Mouse (Mus musculus): ENCODE measurements around the gene Grhl3. TPM values are rescaled to one million over a fixed set of nuclear protein-coding genes. Genes with fewer than 3 reads are reported as not detected.
A peak's percentile ranks its signal among the peaks of the same experiment; 100 is the strongest.

Gene Grhl3
- total RNA-seq, 2 experiments from 2014 or later = not detected

DNA sequence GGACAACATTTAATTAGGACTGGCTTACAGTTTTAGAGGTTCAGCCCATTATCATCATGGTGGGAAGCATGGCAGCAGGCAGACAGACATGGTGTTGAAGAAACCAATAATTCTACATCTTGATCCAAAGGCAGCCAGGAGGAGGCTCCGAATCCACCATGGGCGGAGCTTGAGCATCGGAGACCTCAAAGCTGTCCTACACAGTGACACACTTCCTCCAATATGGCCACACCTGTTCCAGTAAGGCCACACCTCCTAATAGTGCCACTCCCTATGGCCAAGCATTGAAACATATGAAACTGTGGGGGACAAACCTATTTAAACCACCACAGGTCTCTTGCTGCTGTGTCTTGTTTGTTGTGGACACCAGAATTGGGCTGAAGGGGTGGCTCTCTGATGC, 38.4 kb downstream of the Grhl3 start:
- ATAC-seq (replicated peaks; ENCODE audit: low FRiP score, poor library complexity, severe bottlenecking) = no peak

- no peak for ATAC-seq (replicated peaks; ENCODE audit: low FRiP score, poor library complexity, severe bottlenecking)
These were observed 40.4 kb downstream of the Grhl3 start for GRCm38 (mm10) chr4:135533001-135533400.

DNA sequence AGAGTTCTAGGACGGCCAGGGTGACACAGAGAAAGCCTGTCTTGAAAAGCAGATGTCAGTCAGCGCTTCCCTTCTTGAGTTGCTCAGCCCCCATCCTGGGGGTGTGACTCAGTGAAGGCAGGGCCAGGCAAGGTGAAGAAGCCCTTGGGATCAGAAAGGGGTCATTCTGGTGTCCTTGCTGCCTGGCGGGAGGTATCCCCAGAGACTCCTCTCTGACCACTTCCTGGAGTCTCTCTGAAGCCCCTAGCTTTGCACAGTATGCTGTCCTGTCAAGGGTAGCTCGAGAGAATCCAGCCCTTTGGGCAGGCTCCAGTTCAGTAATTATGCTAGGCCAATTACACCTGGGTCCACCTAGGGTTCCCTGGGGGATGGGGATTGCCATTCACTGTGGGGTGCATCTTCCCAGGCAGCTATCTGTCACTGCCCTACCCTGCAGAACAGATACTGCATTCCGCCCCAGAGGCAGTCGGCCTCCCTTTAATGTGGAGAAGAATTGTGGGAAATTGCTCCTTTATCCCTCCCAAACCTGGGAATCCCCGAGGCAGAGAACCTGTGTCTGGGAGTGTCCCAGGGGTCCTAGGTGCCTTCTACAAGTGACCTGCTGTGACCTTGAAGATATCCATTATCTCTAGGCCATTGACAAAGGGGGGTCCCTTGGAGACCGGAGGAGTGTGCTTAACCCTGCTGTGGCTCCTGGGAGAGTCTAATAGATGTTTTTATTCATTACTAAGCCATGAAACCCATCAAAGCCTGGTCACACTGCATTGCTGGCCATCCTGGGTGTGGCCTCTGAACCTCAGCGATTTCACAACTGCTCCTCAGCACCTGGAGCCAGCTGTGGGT, 41.4 kb downstream of the Grhl3 start:
- no peak for ATAC-seq (replicated peaks; ENCODE audit: low FRiP score, poor library complexity, severe bottlenecking)

DNA sequence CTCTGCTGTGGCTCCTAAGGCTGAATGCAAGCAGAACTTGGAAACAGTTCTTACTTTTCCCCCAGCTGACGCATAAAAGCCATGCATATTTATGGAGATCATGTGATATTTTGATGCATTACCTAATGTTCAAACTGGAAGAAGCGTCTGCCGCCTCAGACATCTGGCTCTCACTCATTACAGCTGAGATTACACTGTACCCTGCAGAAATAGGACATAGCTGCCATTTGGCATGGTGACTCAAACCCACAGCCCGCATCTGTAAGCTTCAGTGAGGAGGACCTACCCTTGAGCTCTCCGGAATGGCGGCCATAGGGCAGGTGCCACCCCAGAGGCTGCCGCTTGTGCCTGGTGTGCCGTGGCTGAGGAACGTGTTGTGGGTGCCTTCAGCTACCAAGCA, 42.2 kb downstream of the Grhl3 start:
- ATAC-seq (replicated peaks; ENCODE audit: low FRiP score, poor library complexity, severe bottlenecking) = no peak

- no peak for ATAC-seq (replicated peaks; ENCODE audit: low FRiP score, poor library complexity, severe bottlenecking)
These were observed 43.2 kb downstream of the Grhl3 start for GRCm38 (mm10) chr4:135530270-135530669.

- no peak for ATAC-seq (replicated peaks; ENCODE audit: low FRiP score, poor library complexity, severe bottlenecking)
These were observed 47.3 kb downstream of the Grhl3 start for GRCm38 (mm10) chr4:135526039-135526710.

DNA sequence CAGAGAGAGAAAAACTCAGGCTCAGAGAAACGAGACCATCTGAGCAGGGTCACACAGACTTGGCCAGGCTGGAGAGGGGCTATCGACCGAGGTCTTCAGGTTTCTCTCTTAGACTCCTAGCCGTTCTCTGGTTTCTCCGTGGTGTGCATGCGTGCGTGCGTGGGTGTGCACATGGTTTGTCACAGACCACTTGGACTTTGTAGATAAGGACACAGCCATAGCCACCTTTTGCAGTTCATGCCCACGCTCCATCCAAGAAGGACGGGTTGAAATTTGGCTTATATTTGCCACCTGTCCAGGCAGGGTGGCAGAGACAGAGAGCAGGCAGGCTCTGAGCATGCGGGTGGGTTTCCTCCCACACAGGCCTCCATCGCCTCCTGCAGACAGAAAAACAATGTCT, 48.4 kb downstream of the Grhl3 start:
- no peak for ATAC-seq (replicated peaks; ENCODE audit: low FRiP score, poor library complexity, severe bottlenecking)

GRCm38 (mm10) chr4:135523939-135524338, 49.5 kb downstream of the Grhl3 start:
- ATAC-seq (replicated peaks; ENCODE audit: low FRiP score, poor library complexity, severe bottlenecking) = no peak

DNA sequence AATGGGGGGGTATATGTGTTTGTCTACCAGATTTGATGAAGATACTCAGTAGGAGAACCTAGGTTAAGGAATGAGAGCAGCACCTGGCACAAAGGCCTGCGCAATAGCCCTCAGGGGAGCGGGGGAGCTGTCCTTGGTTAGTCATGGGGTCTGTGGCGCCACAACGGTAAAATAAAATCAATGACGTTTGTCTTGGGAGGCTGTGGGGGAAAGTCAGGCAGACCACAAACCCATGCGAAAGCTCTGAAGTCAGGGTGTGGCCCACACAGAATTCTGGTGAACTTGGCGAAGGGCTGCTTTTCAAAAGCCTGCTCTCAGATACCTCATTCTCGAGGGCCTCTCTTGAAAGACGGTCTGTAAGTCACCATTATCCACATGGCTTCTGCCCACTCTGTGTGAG, 53.0 kb downstream of the Grhl3 start:
- ATAC-seq (replicated peaks; ENCODE audit: low FRiP score, poor library complexity, severe bottlenecking) = no peak

- no peak for ATAC-seq (replicated peaks; ENCODE audit: low FRiP score, poor library complexity, severe bottlenecking)
These were observed 55.3 kb downstream of the Grhl3 start for GRCm38 (mm10) chr4:135518135-135518534.

DNA sequence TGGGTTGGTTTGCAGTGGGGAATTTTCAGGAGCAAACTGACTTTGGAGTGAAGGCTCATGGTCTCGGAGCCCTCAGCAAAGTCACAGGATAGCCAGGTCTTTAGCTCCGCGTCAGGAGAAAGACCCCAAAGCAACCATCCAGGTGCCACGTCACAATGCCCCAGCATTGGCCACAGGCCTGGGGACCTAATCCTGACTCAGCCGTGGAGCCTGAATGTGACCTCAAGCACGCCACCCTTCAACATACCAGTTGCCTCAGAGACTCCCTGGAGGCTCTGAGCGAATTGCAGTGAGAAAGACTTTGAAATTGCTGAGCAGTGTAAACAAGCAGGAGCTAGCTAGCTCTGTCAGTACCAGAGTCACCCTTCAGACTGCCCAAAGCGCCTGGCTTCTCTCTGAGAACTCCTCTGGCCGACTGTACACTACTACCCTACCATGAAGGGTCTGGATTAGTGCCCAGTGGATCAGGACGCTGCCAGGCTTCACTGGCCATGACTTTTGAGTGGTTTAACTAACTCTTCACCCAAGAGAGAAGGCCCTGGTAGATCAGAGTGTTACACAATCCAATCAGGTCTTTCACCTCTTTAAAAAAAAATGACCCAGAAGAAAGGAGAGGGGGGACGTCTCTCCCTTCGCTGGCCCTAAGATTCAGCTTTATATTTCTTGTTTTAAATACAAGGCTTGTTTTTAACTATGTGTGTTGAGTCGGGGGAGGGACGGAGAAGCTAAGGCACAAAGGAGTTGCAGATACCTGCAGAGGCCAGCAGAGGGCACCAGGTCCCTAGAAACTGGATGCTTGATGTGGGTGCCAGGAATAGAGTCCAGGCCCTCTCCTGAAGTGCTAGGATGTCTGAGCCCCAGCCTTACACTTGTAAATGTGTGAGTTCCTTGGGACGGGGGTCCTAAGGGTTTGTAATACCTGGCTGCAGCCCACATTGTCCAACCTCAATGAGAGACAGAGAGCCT, 56.8 kb downstream of the Grhl3 start:
- peak; percentile 66; the same call in 1 of the 2 replicates for ATAC-seq (replicated peaks; ENCODE audit: low FRiP score, poor library complexity, severe bottlenecking)

DNA sequence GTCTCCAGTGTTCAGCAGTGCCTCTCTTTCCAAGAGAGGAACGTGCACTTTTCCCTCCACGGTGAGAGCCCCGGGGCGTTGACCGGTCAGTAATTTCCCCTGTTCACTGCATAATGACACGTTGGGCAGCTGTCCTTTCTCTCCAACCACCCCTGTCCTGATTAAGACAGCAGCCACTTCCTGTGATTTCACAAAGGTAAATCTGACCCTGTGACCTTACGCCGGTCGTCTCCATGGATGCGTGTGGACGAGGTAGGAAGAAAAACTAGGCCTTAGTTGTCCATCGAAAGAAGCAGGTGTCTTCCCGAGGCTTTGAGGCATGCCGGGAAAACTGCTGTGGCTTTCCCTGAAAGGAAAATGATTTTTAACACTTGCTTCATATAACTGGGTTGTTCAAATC, 58.5 kb downstream of the Grhl3 start:
- ATAC-seq (replicated peaks; ENCODE audit: low FRiP score, poor library complexity, severe bottlenecking) = no peak

DNA sequence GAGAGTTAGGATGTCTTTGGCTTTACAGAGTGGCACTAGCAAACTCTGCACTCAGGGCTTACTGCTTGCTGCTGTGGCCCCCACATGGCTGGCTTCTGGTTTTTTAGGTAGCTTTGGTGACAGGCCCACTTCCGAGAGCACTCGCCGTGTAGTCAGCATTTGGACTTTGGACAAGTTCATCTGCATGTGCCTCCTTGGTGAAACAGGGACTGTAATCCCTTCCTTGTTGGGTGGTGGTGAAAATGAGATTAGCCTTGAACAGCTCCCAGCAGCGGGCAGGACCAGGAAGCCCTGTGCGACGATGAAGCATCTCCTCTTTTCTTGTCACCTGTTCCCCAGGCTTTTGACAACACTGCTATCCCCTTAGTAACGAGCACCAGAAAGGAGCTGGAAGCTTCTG, 59.6 kb downstream of the Grhl3 start:
- ATAC-seq (replicated peaks; ENCODE audit: low FRiP score, poor library complexity, severe bottlenecking) = no peak

GRCm38 (mm10) chr4:135509515-135509914, 63.9 kb downstream of the Grhl3 start:
- ATAC-seq (replicated peaks; ENCODE audit: low FRiP score, poor library complexity, severe bottlenecking) = no peak

GRCm38 (mm10) chr4:135508419-135509039, 64.9 kb downstream of the Grhl3 start:
- peak; percentile 61 for ATAC-seq (replicated peaks; ENCODE audit: low FRiP score, poor library complexity, severe bottlenecking)

DNA sequence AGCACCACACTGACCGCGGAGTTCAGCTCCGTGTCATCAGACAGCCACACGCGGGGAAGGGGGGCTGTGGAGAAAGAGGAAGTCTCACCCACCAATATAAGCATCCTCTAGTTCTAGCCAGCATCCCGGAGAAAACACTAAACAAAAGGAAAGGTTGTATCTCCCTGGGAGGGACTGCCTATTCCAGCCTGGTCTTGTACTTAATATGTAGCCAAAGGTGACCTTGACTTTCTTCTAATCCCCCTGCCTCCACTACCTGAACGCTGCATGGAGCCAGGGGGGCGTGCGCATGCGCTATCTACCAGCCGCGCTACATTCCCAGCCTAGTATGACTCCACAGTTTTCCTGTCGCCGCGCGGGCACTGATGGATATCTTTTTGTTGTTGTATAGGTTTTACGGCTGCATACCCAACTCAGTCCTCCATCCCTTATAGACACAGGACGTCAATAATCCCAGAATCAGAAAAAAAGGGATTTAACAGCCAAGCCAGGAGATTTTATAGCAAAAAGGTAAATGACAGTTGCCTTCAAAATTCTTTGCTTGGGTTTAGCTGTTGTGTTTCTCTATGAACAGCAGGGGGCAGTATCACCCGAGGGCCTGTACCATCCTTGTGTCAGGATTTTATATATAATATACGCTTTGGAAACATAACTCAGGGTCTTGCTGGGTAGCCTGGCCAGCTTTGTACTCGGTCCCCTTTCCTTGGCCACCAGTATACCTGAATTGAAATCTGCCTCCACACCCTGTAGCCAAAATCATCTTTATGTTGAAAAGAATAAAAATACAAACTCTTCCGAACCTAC, 65.7 kb downstream of the Grhl3 start:
- ATAC-seq (replicated peaks; ENCODE audit: low FRiP score, poor library complexity, severe bottlenecking) = peak; percentile 87

GRCm38 (mm10) chr4:135505794-135506193, 67.6 kb downstream of the Grhl3 start:
- no peak for ATAC-seq (replicated peaks; ENCODE audit: low FRiP score, poor library complexity, severe bottlenecking)

DNA sequence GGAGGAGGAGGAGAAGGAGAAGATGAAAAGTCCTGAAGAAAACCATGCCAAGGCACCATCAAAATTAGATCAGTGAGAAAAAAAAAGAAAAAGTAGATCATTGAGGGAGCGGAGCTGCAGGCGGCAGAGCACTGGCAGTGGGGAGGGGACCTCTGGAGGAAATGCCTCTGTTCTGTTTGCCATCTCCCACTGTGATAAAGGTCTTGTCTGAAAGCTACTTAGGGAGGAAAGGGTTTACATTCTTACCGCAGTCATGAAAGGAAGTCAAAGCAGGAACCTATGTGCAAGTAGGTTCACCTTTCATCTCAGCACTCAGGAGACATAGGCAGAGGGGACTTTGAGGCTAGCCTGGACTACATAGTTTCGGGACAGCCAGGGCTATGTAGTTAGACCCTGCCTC, 71.8 kb downstream of the Grhl3 start:
- ATAC-seq (replicated peaks; ENCODE audit: low FRiP score, poor library complexity, severe bottlenecking) = no peak

GRCm38 (mm10) chr4:135499831-135500230, 73.6 kb downstream of the Grhl3 start:
- ATAC-seq (replicated peaks; ENCODE audit: low FRiP score, poor library complexity, severe bottlenecking) = no peak
